Mouse (Mus musculus): ENCODE measurements around the gene Mef2a.

The Mef2a gene

DNA sequence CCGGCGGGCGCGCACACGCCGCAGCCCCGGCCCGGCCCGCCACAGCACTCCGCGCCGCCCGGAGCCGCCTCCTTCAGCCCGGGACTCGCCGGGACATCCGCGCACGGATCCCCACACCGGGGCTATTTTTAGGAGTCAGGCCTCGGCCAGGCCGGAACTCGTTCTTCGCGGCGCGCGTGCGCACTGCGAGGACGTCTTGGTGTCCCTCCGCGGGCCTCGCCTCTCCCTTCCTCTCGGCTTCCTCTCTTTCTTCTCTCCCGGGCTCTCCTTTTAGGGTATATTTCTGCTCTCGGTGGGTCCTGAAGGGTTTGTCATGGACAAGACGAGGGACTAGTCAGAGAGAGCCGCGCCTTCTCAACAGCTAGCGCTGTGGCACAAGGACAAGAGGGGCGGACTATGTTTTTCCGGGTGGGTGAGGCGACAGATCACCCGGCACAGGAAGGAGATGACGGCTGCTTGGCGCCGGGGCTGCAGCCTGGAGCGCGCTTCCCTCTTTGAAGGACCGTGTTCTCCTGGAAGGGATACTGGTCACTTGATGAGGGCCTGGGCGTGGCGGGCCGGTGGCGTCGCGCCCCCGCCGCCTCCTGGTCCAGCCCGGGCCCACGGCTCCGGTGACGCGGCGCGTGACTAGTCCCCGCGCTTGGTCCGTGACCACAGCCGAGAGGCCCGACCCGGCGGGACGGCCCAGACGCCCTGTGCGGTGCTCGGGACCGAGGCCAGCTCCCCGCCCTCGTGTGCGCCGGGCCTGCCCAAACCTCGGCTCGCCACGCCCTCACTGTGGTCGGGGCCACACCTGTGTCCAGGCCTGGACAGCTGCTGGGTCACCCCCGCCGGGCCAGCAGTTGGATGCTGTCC, at the start of gene Mef2a:
Gene Mef2a (minus strand): TSS at position 130 of the 855 bp plus-strand sequence.
- peak; percentile 95 for DNase-seq (ENCODE audit: low spot score)

DNA sequence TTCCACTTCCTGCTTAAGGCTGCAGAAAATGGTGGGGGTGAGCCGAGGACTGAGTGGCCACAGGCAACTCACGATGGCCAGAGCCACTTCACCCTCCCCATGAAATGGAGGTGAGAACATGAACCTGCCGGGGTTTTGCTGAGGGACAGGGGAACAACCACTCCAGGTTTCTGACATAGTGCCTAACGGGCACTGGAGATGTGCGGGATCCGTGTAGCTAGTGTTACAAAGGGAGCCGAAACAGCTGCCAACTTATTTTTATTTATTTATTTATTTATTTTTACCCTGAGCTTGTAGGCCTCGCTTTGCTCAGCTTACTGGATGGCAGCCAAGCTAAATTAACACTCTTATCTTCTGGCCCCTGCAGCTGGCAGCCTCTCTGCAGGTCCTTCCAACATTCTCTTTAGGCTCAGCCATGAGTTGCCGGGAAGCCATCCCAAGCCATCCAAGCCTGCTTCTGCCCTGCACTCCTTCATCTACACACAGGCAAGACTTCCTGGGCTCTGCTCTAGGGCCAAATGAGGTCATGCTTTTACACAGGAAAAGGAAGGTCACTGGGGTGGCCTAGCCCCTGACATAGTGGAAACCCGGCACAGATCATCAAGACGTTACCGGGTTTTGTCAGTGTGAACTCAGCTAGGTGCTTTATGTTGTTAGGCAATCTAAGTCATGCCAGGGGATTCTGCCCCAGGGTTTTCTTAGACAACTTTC, 49.0 kb upstream of the Mef2a start:
- peak; percentile 58 for DNase-seq (ENCODE audit: low spot score)

GRCm38 (mm10) chr7:67421088-67421475, 48.4 kb upstream of the Mef2a start:
- no peak for DNase-seq (ENCODE audit: low spot score)

- no peak for DNase-seq (ENCODE audit: low spot score)
Measured at GRCm38 (mm10) chr7:67419591-67420314, 47.1 kb upstream of the Mef2a start.

DNA sequence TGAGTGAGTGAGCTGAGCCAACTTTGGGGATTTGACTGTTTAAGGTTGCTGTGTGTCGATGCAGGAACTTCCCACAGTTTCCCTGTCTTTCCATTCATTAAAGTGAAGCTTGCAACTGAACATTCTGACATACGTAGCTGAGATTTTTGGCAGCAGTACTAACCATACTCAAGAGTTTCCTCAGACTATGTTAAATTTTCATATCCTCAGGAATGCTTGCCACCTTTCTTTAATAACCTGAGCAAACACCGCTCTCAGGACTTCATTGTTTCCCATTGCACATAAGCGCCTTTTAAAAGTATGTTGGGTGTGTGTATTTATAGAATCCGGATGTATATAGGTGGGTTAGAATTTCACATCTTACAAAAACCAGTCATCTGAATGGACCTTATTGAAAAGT, 45.5 kb upstream of the Mef2a start:
- DNase-seq (ENCODE audit: low spot score): no peak

GRCm38 (mm10) chr7:67414766-67415165, 42.1 kb upstream of the Mef2a start:
- no peak for DNase-seq (ENCODE audit: low spot score)

DNA sequence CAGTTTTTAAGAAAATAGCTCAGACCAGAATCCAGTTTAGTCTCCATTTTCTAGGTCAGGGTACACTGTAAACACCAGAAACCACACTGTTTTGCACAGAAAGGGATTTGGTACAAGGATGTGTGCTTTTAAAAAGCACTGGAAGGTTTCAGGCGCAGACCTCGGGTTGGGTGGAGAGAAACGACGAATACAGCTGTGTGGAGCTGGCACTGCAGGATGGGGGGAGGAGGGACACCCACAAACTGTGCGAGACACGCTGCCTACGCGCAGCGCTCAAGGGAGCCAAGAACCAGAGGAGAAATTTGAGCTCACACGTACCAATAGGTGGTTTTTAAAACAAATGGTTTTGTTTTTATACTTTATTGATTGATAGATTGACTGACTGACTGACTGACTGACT, 40.0 kb upstream of the Mef2a start:
- DNase-seq (ENCODE audit: low spot score): no peak

DNA sequence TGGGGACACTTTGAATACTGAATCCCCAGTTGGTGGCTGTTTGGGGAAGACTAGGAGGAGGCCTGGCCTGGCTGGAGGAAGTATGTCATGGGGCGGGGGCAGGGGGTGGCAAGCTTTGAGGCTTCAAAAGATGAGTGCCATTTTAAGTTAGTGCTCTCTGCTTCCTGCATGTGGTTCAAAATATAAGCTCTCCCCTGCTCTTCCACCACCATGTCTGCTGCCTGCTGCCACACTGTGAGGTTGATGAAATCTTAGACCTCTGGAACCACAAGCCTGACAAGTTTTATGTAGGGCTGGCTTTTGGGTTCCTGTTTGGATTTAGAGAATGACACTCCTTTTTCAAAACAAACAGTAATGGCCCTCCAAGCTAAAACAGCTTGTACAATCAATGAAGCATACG, 34.4 kb upstream of the Mef2a start:
- DNase-seq (ENCODE audit: low spot score): no peak

- no peak for DNase-seq (ENCODE audit: low spot score)
Measured at GRCm38 (mm10) chr7:67404176-67404575, 31.5 kb upstream of the Mef2a start.

DNA sequence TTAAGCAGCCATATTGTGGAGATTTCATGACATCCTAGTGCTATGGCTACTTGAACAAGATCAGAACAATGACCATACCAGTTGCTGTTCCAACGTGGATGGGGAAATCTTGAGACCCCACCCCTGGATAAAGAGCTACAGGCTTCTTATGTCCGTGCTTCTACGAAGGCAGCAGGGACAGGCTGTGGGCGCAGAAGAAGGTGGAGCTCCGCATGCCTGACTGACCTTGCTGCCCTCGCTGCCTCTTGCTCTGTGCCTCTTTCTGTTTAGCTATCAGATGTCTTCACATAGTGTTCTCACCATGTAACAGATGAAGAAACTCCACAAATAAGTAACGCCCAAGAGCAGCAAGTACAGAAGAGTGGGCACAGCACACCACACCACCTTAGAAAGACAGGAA, 29.7 kb upstream of the Mef2a start:
- no peak for DNase-seq (ENCODE audit: low spot score)

GRCm38 (mm10) chr7:67401379-67401778, 28.7 kb upstream of the Mef2a start:
- DNase-seq (ENCODE audit: low spot score): no peak

DNA sequence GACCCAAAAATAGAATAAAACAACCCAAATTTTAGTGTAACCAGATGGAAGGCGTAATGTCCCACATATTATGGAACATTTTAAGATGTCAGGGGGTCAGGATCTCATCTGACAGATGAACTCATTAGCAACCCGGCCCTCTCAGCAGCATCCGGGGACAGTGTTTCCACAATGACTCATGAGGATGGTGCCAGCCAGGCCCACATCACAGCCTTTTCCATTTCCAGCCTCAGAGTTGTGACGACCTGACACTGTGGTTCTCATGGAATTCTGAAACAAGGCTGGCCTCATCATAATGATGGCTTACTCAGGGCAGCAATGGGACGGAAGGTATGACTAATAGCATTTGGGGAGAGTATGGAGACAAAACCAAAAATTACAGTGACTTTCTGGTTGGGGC, 18.1 kb upstream of the Mef2a start:
- DNase-seq (ENCODE audit: low spot score): no peak

GRCm38 (mm10) chr7:67390095-67390494, 17.4 kb upstream of the Mef2a start:
- no peak for DNase-seq (ENCODE audit: low spot score)

- peak; percentile 42 for DNase-seq (ENCODE audit: low spot score)
Measured at GRCm38 (mm10) chr7:67384942-67385872, 12.5 kb upstream of the Mef2a start.

DNA sequence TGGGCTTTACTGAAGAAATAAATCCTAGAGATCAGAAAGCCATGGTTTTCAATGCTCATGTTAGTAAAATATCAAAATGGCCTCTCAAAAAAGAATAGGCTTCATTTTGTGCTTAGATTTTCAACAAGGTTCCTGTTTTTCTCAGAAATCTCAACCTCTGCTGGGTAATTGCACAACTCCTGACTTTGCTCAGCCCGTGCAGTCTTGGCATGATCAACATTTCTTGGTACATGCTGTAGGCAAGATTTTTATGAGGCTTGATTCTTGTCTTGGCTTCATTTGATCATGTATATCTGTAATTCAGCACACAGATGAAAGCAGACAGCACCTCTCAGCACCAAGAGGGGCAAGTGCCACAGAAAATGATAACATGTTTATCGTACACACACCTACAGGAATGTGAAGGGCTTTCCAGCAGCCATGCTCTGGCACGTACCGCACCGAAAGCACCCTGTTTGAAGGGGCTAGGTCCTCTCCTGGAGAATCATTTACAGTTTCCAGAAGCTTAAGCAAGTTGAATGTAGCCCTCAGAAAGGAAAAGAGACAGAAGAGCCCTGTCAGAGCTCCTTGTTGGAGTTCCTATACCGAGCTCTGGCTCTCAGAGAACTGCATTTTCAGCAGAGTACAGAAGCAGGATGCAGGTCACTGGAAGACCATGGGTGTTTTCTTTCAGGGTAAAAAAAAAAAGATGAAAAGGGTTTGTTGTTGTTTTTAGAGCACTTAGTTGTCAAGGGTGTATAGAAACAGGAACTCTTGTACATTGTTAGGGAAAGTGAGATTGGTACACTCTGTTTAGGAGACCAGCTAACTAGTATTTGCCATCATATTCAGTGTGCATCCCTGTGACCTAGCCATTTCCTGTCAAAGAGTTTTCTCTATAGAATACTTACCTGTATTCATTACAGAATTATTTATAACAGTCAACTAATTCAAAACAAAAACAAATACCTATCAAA, 7.8 kb upstream of the Mef2a start:
- no peak for DNase-seq (ENCODE audit: low spot score)

- DNase-seq (ENCODE audit: low spot score): no peak
Measured at GRCm38 (mm10) chr7:67376796-67377195, 4.1 kb upstream of the Mef2a start.

DNA sequence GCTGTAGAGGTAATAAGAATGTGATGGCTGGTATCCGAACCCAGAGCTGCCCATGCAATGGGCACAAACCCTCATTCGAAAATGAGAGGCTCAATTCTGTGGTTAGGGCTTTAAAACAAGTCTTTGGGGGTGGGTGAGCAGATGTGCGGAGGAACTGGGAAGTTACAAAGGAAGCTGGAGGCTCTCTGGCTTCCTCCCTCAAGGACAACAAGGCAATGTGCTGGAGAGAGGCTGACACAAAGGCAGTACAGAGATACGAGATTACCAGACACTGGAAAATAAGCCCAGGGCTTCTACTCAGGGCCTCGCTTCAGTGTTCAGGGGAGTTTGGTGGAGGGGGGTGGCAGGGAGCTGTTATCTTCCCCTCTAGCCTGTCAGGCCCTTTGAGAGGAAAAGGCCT, 1.3 kb upstream of the Mef2a start:
- no peak for DNase-seq (ENCODE audit: low spot score)

DNA sequence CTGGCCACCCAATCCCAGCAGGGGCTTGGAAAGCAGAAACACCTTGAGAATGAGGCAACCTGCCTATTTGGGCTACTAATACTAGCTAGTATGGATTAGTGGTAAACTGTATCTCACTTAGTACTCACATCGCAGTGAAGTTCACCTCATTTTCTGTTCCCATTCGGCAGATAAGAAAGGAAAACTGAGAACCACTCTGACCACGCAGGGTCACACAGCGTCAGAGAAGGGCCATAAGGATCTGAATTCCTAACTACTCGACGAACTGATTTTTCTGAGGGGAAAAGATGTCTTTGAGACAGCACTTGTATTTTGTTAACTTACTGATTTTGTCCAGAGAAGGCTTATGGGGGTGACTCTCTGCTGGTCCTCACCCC, 914 bp upstream of the Mef2a start:
- no peak for DNase-seq (ENCODE audit: low spot score)

GRCm38 (mm10) chr7:67371891-67372672, 576 bp downstream of the Mef2a start:
- no peak for DNase-seq (ENCODE audit: low spot score)

Measured in lung, postnatal 25 days (tissue).